Mouse (Mus musculus): ENCODE results near the gene Gpr176. TPM values are rescaled to one million over a fixed set of nuclear protein-coding genes. Genes with fewer than 3 reads are reported as not detected.
A peak's percentile ranks its signal among the peaks of the same experiment; 100 is the strongest.

The Gpr176 gene
- total RNA-seq (2022), result under 1 TPM in 3 of 4 experiments, not detected in 1; 0.05 to 0.34 (median 0.11) TPM

GRCm38 (mm10) chr2:118372901-118373571 lies at the start of gene Gpr176:
Gene Gpr176 (minus strand): TSS chr2:118373419.
- DNase-seq (ENCODE audit: low spot score in 2 of 2), result peak in 1 of 2 experiments; percentile 4

DNA sequence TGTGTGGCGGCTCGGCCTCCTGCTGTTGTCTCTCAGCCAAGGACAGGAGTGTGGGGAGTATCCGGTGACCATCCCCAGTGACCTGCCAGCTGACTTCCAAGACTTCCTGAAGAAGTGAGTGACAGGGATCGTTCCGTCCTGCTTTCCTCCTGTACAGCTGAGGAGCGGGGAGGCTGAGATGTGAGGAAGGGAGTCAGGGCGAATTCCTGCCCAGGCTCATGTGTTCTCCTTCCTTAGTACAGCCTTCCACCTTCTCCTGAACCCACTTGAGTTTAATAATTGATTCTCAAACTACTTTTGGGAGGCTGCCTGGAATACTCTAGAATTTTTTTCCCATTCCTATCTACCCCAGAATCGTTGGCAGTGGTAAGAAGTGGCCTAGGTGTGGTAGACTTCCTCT lies 49.2 kb upstream of the Gpr176 start:
- no peak for DNase-seq (ENCODE audit: low spot score in 2 of 2)

- no peak for DNase-seq (ENCODE audit: low spot score in 2 of 2)
Observed at GRCm38 (mm10) chr2:118421951-118422350, 48.7 kb upstream of the Gpr176 start.

GRCm38 (mm10) chr2:118418076-118418475 lies 44.9 kb upstream of the Gpr176 start:
- no peak for DNase-seq (ENCODE audit: low spot score in 2 of 2)

GRCm38 (mm10) chr2:118415601-118416355 lies 42.6 kb upstream of the Gpr176 start:
- DNase-seq (ENCODE audit: low spot score in 2 of 2), result no peak

DNA sequence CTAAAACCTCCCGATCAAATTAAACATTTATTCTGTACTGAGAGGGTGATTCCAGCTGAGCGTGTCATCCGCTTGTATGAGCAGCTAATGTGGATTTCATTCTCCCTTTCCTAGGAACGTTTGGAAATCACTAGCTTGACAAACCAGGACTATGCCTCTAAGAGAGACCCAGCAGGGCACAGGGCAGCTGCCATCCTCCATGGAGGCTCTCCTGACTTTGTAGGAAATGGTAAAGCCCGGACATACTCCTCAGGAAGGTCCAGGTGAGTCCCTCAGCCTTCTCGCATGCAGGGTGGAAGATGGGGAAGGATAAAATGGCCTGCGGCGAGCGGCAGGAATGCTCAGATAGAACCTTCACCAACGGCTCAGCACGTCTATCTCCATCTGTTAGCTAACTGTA lies 39.6 kb upstream of the Gpr176 start:
- DNase-seq (ENCODE audit: low spot score in 2 of 2), result no peak

GRCm38 (mm10) chr2:118408336-118408895 lies 35.2 kb upstream of the Gpr176 start:
- no peak for DNase-seq (ENCODE audit: low spot score in 2 of 2)

DNA sequence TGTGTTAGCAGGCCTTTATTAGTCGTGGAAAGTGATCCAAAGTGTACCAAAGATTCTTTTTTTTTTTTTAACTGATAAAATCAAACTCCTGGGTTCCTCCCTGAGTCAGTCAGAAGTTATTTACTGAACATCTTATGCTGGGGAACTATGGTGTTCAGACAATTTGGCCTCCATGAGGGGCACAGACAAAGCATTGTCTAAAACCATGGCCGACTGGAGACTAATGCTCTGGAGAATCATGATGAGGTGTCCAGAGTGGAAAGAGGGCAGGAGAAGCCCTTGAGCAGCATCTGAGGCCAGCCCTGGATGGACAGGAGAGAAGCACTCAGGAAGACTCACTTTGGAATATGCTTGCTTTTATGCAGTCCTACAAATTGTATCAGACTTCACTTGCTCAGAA lies 33.6 kb upstream of the Gpr176 start:
- DNase-seq (ENCODE audit: low spot score in 2 of 2), result no peak

- DNase-seq (ENCODE audit: low spot score in 2 of 2), result no peak
Observed at GRCm38 (mm10) chr2:118405568-118405967, 32.3 kb upstream of the Gpr176 start.

- no peak for DNase-seq (ENCODE audit: low spot score in 2 of 2)
Observed at GRCm38 (mm10) chr2:118404336-118404735, 31.1 kb upstream of the Gpr176 start.

GRCm38 (mm10) chr2:118401834-118402727 lies 28.9 kb upstream of the Gpr176 start:
- no peak for DNase-seq (ENCODE audit: low spot score in 2 of 2)

DNA sequence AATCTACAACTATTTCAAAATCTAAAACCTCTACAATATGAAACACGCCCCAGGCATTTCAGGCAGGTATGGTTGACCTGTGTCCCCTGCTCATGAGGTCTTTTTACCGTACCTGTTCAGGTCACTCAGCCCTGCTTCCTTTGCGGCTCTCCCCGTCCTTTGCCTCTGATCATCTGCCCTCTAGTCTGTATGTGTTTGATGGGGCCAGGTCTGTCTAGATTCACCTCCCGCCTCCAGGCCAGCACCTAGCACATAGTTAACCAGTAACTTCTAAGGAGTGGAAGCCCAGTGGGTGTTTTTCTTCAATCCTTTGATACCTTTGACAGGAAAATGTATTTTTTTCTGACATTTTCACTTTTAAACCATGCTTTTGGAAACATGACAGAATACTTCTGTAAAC lies 26.5 kb upstream of the Gpr176 start:
- no peak for DNase-seq (ENCODE audit: low spot score in 2 of 2)

GRCm38 (mm10) chr2:118391201-118391600 lies 18.0 kb upstream of the Gpr176 start:
- DNase-seq (ENCODE audit: low spot score in 2 of 2), result no peak

GRCm38 (mm10) chr2:118390072-118390471 lies 16.9 kb upstream of the Gpr176 start:
- no peak for DNase-seq (ENCODE audit: low spot score in 2 of 2)

DNA sequence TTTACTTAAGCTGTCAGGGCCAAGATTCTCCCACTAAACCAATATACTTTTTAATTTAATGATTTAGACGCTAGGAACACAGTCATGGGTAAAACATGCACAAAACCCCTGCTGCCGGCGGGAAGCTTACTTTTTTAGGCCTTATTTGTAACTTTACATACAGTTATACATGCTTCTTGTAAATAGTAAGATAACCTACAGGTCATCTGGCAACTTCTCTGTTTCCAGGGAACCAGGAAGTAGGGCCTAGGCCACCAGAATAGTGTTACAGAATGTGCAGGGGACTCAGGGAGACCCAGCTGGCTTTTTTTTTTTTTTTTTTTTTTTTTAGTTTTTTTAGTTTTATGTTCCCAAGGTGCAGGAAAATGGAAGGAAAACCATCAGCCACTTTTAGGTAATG lies 16.4 kb upstream of the Gpr176 start:
- no peak for DNase-seq (ENCODE audit: low spot score in 2 of 2)

DNA sequence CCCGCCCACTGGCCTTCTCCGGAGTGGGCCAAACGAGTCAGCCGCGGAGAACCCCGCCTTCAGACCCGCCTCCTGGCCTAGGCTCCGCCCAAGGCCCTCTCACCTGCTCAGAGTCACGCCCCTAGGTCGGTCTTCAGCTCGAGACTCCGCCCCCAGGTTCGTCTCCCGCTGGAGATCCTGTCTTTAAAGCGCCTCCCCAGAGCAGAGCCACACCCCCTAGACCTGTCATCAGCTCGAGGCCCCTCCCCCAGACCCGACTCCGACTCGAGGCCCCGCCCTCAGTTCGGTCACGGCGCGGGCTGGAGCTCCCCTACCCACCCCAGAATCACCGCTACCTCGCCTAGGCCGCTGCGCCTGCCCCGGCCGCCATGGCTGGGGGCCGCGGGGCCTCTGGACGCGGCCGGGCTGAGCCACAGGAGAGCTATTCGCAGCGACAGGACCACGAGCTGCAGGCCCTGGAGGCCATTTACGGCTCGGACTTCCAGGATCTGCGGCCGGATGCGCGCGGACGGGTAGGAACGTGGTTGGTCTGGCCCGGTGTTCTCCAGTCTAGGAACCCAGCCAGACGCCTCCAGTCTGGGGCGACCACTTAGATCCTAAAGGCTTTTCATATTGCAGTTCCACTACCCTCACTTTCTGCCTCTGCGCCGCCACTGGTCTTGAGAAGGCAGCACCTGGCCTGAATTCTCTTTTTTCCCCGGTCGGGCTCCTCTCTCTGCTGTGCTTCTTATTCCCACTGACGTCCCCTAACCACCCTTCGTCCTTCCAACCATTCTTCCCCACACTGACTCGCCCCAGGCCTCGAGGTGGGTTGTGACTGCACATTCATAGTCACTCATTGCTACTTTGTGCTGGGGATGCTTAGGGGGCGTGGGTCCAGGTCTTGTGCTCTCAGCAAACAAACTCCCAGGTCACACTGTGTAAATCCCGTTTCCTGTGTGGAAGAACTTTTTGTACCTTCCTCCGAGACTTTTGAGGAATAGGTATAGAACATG lies 15.4 kb upstream of the Gpr176 start, which contains the start of gene Eif2ak4:
TSS of gene Eif2ak4 (plus strand) at position 278 of the 995 bp plus-strand sequence.
- peak; percentile 99 for DNase-seq (ENCODE audit: low spot score in 2 of 2)

DNA sequence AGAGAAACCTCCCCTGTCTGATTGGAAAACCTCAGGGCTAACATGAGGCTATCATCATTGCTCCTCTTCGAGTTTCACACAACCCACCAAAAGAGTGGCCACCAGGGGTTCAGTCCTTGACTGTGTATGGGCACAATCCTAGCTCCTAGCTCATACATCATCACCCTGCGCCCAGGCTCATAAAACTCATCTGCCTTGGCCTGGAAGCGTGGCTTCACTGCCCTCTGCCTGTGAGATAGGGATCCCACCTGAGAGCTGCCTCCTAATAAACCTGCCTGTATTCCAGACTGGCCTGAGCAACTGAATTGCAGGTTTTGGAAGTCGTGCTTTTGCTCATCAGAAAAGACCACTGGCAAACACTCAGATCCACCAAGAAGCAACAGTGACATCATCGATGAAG lies 10.2 kb upstream of the Gpr176 start:
- no peak for DNase-seq (ENCODE audit: low spot score in 2 of 2)

DNA sequence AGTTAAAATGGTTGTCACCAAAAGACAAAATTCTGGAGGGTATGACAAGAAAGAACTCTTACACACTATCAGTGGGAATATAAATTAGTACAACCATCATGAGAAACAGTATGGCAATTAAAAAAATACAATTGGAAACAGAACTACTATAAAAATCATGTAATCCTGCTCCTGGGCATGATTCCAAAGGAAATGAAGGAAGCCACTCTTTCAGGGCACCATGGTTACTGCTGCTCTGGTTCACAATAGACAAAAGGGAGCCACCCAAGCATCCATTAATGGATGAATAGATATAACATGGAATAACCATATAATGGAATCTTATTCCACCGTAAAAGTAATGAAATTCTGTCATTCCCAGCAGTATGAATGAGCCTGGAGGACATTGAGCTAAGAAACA lies 6.5 kb upstream of the Gpr176 start:
- DNase-seq (ENCODE audit: low spot score in 2 of 2), result no peak

DNA sequence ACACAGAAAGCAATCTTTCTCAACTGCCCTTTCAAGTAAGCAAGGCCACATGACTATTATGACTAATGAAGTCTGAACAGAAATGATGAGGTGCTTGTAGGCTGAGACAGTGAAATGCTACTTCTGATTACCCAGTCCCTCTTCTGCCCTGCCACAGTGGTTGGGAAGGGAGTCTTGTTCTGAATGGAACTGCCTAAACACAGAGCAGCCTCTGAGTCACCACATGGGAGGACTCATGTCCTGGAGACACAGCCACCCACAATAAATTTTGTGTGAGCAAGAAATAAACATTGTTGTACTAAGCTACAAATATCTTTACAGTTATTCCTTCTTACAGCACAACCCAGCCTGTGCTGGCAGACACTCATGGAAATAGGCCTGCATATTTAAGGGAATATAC lies 2.7 kb upstream of the Gpr176 start:
- DNase-seq (ENCODE audit: low spot score in 2 of 2), result no peak

DNA sequence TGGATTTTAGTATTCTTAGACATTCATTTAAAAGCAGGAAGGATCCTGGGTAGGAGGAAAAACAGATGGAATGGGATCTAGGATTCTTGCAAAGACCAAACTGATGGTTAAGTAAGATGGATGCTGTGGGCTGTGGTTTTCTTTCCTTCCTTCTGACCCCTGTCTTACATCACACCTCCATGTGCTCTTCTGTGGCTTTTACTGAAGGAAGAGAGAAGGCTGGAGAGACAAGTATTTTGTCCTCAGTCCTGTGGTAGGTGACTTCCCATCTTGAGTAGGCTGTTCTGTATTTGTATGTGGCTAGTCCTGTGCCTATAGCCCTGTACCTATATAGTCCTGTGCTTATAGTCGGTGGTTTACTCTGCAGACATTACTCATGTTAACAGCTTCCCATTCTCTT lies 2.3 kb upstream of the Gpr176 start:
- DNase-seq (ENCODE audit: low spot score in 2 of 2), result no peak
